Mouse (Mus musculus): ENCODE measurements around the gene Vezt. TPM values are rescaled to one million over a fixed set of nuclear protein-coding genes. Genes with fewer than 3 reads are reported as not detected.

The Vezt gene
- total RNA-seq (2017), result 8.3 and 9.4 TPM in 2 replicates

- peak; percentile 94 for ATAC-seq (ENCODE audit: extremely low read depth, insufficient number of reproducible peaks, low FRiP score, poor library complexity, severe bottlenecking)
Observed at GRCm38 (mm10) chr10:94035658-94036374, at the start of gene Vezt, which contains the start of gene Fgd6. Gene Vezt, minus strand, starts transcription at chr10:94035817. Gene Fgd6, plus strand, starts transcription at chr10:94036001.

GRCm38 (mm10) chr10:94082040-94082734, 46.6 kb upstream of the Vezt start:
- peak; percentile 55; the same call in 1 of the 2 replicates for ATAC-seq (ENCODE audit: extremely low read depth, insufficient number of reproducible peaks, low FRiP score, poor library complexity, severe bottlenecking)

GRCm38 (mm10) chr10:94080740-94081139, 45.1 kb upstream of the Vezt start:
- no peak for ATAC-seq (ENCODE audit: extremely low read depth, insufficient number of reproducible peaks, low FRiP score, poor library complexity, severe bottlenecking)

- ATAC-seq (ENCODE audit: extremely low read depth, insufficient number of reproducible peaks, low FRiP score, poor library complexity, severe bottlenecking), result no peak
Observed at GRCm38 (mm10) chr10:94076966-94077825, 41.6 kb upstream of the Vezt start.

GRCm38 (mm10) chr10:94072916-94073465, 37.4 kb upstream of the Vezt start:
- ATAC-seq (ENCODE audit: extremely low read depth, insufficient number of reproducible peaks, low FRiP score, poor library complexity, severe bottlenecking), result no peak

GRCm38 (mm10) chr10:94072261-94072915, 36.8 kb upstream of the Vezt start:
- no peak for ATAC-seq (ENCODE audit: extremely low read depth, insufficient number of reproducible peaks, low FRiP score, poor library complexity, severe bottlenecking)

- ATAC-seq (ENCODE audit: extremely low read depth, insufficient number of reproducible peaks, low FRiP score, poor library complexity, severe bottlenecking), result no peak
Observed at GRCm38 (mm10) chr10:94071641-94072040, 36.0 kb upstream of the Vezt start.

- ATAC-seq (ENCODE audit: extremely low read depth, insufficient number of reproducible peaks, low FRiP score, poor library complexity, severe bottlenecking), result no peak
Observed at GRCm38 (mm10) chr10:94068701-94069100, 33.1 kb upstream of the Vezt start.

- ATAC-seq (ENCODE audit: extremely low read depth, insufficient number of reproducible peaks, low FRiP score, poor library complexity, severe bottlenecking), result no peak
Observed at GRCm38 (mm10) chr10:94066896-94067295, 31.3 kb upstream of the Vezt start.

GRCm38 (mm10) chr10:94062357-94062756, 26.7 kb upstream of the Vezt start:
- ATAC-seq (ENCODE audit: extremely low read depth, insufficient number of reproducible peaks, low FRiP score, poor library complexity, severe bottlenecking), result no peak

GRCm38 (mm10) chr10:94060190-94060589, 24.6 kb upstream of the Vezt start:
- no peak for ATAC-seq (ENCODE audit: extremely low read depth, insufficient number of reproducible peaks, low FRiP score, poor library complexity, severe bottlenecking)

- ATAC-seq (ENCODE audit: extremely low read depth, insufficient number of reproducible peaks, low FRiP score, poor library complexity, severe bottlenecking), result no peak
Observed at GRCm38 (mm10) chr10:94059618-94060055, 24.0 kb upstream of the Vezt start.

GRCm38 (mm10) chr10:94056487-94056886, 20.9 kb upstream of the Vezt start:
- no peak for ATAC-seq (ENCODE audit: extremely low read depth, insufficient number of reproducible peaks, low FRiP score, poor library complexity, severe bottlenecking)

- no peak for ATAC-seq (ENCODE audit: extremely low read depth, insufficient number of reproducible peaks, low FRiP score, poor library complexity, severe bottlenecking)
Observed at GRCm38 (mm10) chr10:94050736-94051135, 15.1 kb upstream of the Vezt start.

GRCm38 (mm10) chr10:94049121-94049520, 13.5 kb upstream of the Vezt start:
- ATAC-seq (ENCODE audit: extremely low read depth, insufficient number of reproducible peaks, low FRiP score, poor library complexity, severe bottlenecking), result no peak

GRCm38 (mm10) chr10:94047845-94048559, 12.4 kb upstream of the Vezt start:
- no peak for ATAC-seq (ENCODE audit: extremely low read depth, insufficient number of reproducible peaks, low FRiP score, poor library complexity, severe bottlenecking)

GRCm38 (mm10) chr10:94047024-94047423, 11.4 kb upstream of the Vezt start:
- ATAC-seq (ENCODE audit: extremely low read depth, insufficient number of reproducible peaks, low FRiP score, poor library complexity, severe bottlenecking), result no peak

GRCm38 (mm10) chr10:94045301-94045700, 9.7 kb upstream of the Vezt start:
- ATAC-seq (ENCODE audit: extremely low read depth, insufficient number of reproducible peaks, low FRiP score, poor library complexity, severe bottlenecking), result no peak

Measured in neutrophil, adult 5-6 weeks (primary cell).